Mouse (Mus musculus) embryo, embryonic 10 days (tissue): ENCODE results near the gene Atraid.
A peak's percentile ranks its signal among the peaks of the same experiment; 100 is the strongest.

ENCODE experiments used
- DNase-seq: peaks from one replicate; pipeline ENCODE4 v3.0.0-alpha.2; 2015; ENCODE audit warnings: low spot score

The Atraid gene

GRCm38 (mm10) chr5:31094799-31095691 is 46.9 kb downstream of the Atraid start:
- DNase-seq = peak; percentile 51

GRCm38 (mm10) chr5:31095711-31096480 is 47.8 kb downstream of the Atraid start:
- no peak for DNase-seq
